Mouse (Mus musculus) CH12.LX (cell line): ENCODE results near the gene Lekr1. TPM values are rescaled to one million over a fixed set of nuclear protein-coding genes. Genes with fewer than 3 reads are reported as not detected.

ENCODE experiments used
- DNase-seq: peaks from one replicate; pipeline ENCODE4 v3.0.0-alpha.2; 2013; ENCODE audit errors: extremely low read depth
- H3K27ac ChIP-seq: 2 replicates; pipeline ENCODE4 v1.5.1; 2012; ENCODE audit warnings: low read depth, mild to moderate bottlenecking, control low read depth, moderate library complexity; ENCODE audit not compliant: insufficient read depth
- H3K27me3 ChIP-seq: replicated peaks from 2 replicates; pipeline ENCODE3; 2012; ENCODE audit warnings: inconsistent platforms
- H3K36me3 ChIP-seq, 2 experiments: replicated peaks in 1 of 2; 2 replicates each; pipeline versions ENCODE3 to v1.6.1; 2012; ENCODE audit warnings: inconsistent platforms in 1 of 2, low read length in 1 of 2, mild to moderate bottlenecking in 1 of 2, mixed read lengths in 1 of 2, moderate library complexity in 1 of 2; ENCODE audit not compliant: control insufficient read depth in 1 of 2, insufficient read depth in 1 of 2
- H3K4me1 ChIP-seq, 2 experiments: 2 replicates each; pipeline ENCODE4 v1.6.1; 2012; ENCODE audit warnings: inconsistent platforms in 1 of 2, moderate library complexity in 1 of 2; ENCODE audit not compliant: insufficient read depth in 2 of 2, control insufficient read depth in 1 of 2
- H3K4me2 ChIP-seq: 2 replicates; pipeline ENCODE4 v1.6.1; 2012; ENCODE audit warnings: low read depth, mild to moderate bottlenecking, control low read depth; ENCODE audit not compliant: poor library complexity, insufficient read depth, severe bottlenecking
- H3K4me3 ChIP-seq, 3 experiments: fragments of 150-350 bp in 1 of 3; sonication (generic) in 1 of 3; replicated peaks in 1 of 3; 2 replicates each; pipeline versions ENCODE3 to v1.5.1; 2011 to 2012; ENCODE audit warnings: low read depth in 2 of 3, low read length in 2 of 3, mild to moderate bottlenecking in 2 of 3, moderate library complexity in 2 of 3, control low read depth in 1 of 3, improper control_type of control experiment in 1 of 3, inconsistent platforms in 1 of 3, mixed read lengths in 1 of 3; ENCODE audit not compliant: poor library complexity in 1 of 3
- H3K79me2 ChIP-seq: replicated peaks from 2 replicates; pipeline ENCODE4 v1.6.1; 2012; ENCODE audit warnings: mild to moderate bottlenecking, moderate library complexity; ENCODE audit not compliant: control insufficient read depth, poor library complexity, insufficient read depth, severe bottlenecking; ENCODE audit errors: extremely low read depth
- H3K9ac ChIP-seq: 2 replicates; pipeline ENCODE4 v1.6.1; 2012; ENCODE audit warnings: low read depth, mild to moderate bottlenecking, control low read depth, moderate library complexity; ENCODE audit not compliant: insufficient read depth
- H3K9me3 ChIP-seq: replicated peaks from 2 replicates; pipeline ENCODE3; 2012; ENCODE audit warnings: low read length, inconsistent platforms, mixed read lengths
- CTCF ChIP-seq, 2 experiments: IDR thresholded peaks in 1 of 2; conservative IDR thresholded peaks in 1 of 2; 2 replicates each; pipeline ENCODE4 v1.5.1; 2011 to 2012; ENCODE audit warnings: low read depth in 2 of 2, low read length in 2 of 2, improper control_type of control experiment in 1 of 2, inconsistent platforms in 1 of 2, mild to moderate bottlenecking in 1 of 2, moderate library complexity in 1 of 2
- ETS1 ChIP-seq: conservative IDR thresholded peaks from 2 replicates; pipeline ENCODE4 v1.6.1; 2012; ENCODE audit warnings: low read depth, mild to moderate bottlenecking, inconsistent platforms, low read length, improper control_type of control experiment, moderate library complexity
- GABPA ChIP-seq: IDR thresholded peaks from 2 replicates; pipeline ENCODE4 v1.6.1; 2012; ENCODE audit warnings: low read depth, low read length, improper control_type of control experiment, inconsistent platforms; ENCODE audit not compliant: insufficient replicate concordance
- JUN ChIP-seq: IDR thresholded peaks from 2 replicates; pipeline ENCODE4 v1.6.1; 2011; ENCODE audit warnings: low read depth, mild to moderate bottlenecking, low read length, improper control_type of control experiment, moderate library complexity; ENCODE audit not compliant: insufficient read depth
- JUND ChIP-seq: conservative IDR thresholded peaks from 2 replicates; pipeline ENCODE4 v1.6.1; 2011; ENCODE audit warnings: low read depth, low read length, improper control_type of control experiment
- KAT2A ChIP-seq: IDR thresholded peaks from 2 replicates; pipeline ENCODE4 v1.6.1; 2012; ENCODE audit warnings: low read length, improper control_type of control experiment, inconsistent platforms; ENCODE audit not compliant: insufficient replicate concordance
- MAFK ChIP-seq: IDR thresholded peaks from 2 replicates; pipeline ENCODE4 v1.6.1; 2011; ENCODE audit warnings: low read length, improper control_type of control experiment; ENCODE audit not compliant: insufficient replicate concordance
- MEF2A ChIP-seq: IDR thresholded peaks from 2 replicates; pipeline ENCODE4 v1.6.1; 2014; ENCODE audit warnings: low read depth, mild to moderate bottlenecking, inconsistent platforms, low read length, improper control_type of control experiment, borderline replicate concordance
- MYC ChIP-seq: IDR thresholded peaks from 2 replicates; pipeline ENCODE4 v1.6.1; 2011; ENCODE audit warnings: low read depth, mild to moderate bottlenecking, improper control_type of control experiment, low read length
- NELFE ChIP-seq: IDR thresholded peaks from 2 replicates; pipeline ENCODE4 v1.6.1; 2011; ENCODE audit warnings: low read depth, low read length, improper control_type of control experiment
- NRF1 ChIP-seq: IDR thresholded peaks from 2 replicates; pipeline ENCODE4 v1.6.1; 2014; ENCODE audit warnings: low read depth, mild to moderate bottlenecking, inconsistent platforms, low read length, improper control_type of control experiment, moderate library complexity
- PAX5 ChIP-seq: IDR thresholded peaks from 2 replicates; pipeline ENCODE4 v1.6.1; 2012; ENCODE audit warnings: low read length, inconsistent platforms, mixed read lengths
- POLR2A ChIP-seq: IDR thresholded peaks from 2 replicates; pipeline ENCODE4 v1.6.1; 2011; ENCODE audit warnings: low read depth, mild to moderate bottlenecking, improper control_type of control experiment, low read length
- RCOR1 ChIP-seq: conservative IDR thresholded peaks from 2 replicates; pipeline ENCODE4 v1.6.1; 2012; ENCODE audit warnings: low read depth, mild to moderate bottlenecking, inconsistent platforms, low read length, improper control_type of control experiment
- SMC3 ChIP-seq: IDR thresholded peaks from 2 replicates; pipeline ENCODE4 v1.6.1; 2011; ENCODE audit warnings: low read depth, low read length, improper control_type of control experiment
- TBP ChIP-seq: conservative IDR thresholded peaks from 2 replicates; pipeline ENCODE4 v1.6.1; 2011; ENCODE audit warnings: low read depth, low read length, improper control_type of control experiment
- USF2 ChIP-seq: conservative IDR thresholded peaks from 2 replicates; pipeline ENCODE4 v1.6.1; 2011; ENCODE audit warnings: low read depth, low read length, improper control_type of control experiment
- ZKSCAN1 ChIP-seq: IDR thresholded peaks from 2 replicates; pipeline ENCODE4 v1.6.1; 2012; ENCODE audit warnings: low read depth, inconsistent platforms, low read length, improper control_type of control experiment, borderline replicate concordance
- dilution Hi-C: fragments of 300-500 bp; cut with MboI; formaldehyde crosslinking; loops from 2 replicates; pipeline ENCODE4 v1.14.3; 2020; ENCODE audit warnings: low sequenced_read_pairs; ENCODE audit not compliant: extremely low pct_unique_long_range_greater_than_20kb, extremely low pct_ligation_motif_present
- in situ Hi-C: fragments of 300-500 bp; cut with MboI; formaldehyde crosslinking; loops from 3 replicates; pipeline ENCODE4 v1.14.3; 2019; ENCODE audit warnings: low sequenced_read_pairs, low pct_ligation_motif_present, low pct_unique_long_range_greater_than_20kb, mixed read lengths
- polyA plus RNA-seq: library from polyadenylated mRNA; unstranded; fragments of >175 nt; gene quantifications from 2 replicates; pipeline ENCODE4 v1.2.1, GENCODE M21; 2012; ENCODE audit warnings: low read depth; ENCODE audit not compliant: insufficient read length
- total RNA-seq, 2 experiments: library from RNA; depleted of rRNA; stranded (reverse); fragments of 300-350 nt in 1 of 2; fragments of >200 nt in 1 of 2; gene quantifications; 2 replicates each; pipeline ENCODE4 v1.2.3; 2012 to 2014

Gene Lekr1
- total and polyA plus RNA-seq, 3 experiments = 0.17 to 1.4 (median 0.47) TPM

DNA sequence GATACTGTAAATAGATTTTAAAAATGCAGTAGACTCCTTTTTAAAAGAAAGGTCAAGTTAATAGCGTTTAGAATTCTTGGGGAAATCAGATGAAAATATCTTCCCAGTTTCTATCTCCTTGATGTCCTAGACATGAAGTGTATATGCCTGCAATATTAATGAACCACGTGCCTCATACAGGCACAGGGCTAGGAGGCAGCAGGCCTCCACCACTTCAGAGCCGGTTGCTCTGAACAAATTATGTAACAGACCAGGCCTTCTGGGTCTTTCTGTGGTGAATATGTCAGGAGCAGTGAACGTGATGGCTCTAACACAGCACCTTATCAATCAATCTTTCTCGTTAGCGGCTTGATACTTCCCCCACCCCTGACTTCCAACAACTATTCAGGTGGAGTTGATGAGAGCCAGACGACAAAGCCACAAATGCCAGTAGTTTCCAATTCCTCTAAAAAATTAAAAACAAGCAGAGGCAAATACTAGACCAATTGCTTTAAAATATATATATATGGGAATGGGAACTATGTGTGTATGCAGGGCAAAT is 164.0 kb downstream of the Lekr1 start:
- no peak overlapping the region for H3K4me2 ChIP-seq
- no peak for TF ChIP-seq JUN
- no peak for TF ChIP-seq ZKSCAN1
- TF ChIP-seq USF2 = no peak
- no peak for TF ChIP-seq MYC
- no peak for TF ChIP-seq SMC3
- no peaks in the 10 kb centered on the region for H3K27me3 ChIP-seq
- dilution Hi-C loops (no loop called here), in situ Hi-C loops (no loop called here)
- no peak overlapping the region for H3K9ac ChIP-seq
- no peak overlapping the region for H3K27ac ChIP-seq
- H3K9me3 ChIP-seq = no peaks in the 10 kb centered on the region
- DNase-seq = no peak
- no peak overlapping the region for H3K4me3 ChIP-seq
- no peaks in the 10 kb centered on the region for H3K36me3 ChIP-seq
- 0 out of 4 replicates have a peak, but pooled peaks cover 0 to 2% of the 10 kb centered on the region in 2 experiments for H3K4me1 ChIP-seq
- no peaks in the 10 kb centered on the region for H3K79me2 ChIP-seq

DNA sequence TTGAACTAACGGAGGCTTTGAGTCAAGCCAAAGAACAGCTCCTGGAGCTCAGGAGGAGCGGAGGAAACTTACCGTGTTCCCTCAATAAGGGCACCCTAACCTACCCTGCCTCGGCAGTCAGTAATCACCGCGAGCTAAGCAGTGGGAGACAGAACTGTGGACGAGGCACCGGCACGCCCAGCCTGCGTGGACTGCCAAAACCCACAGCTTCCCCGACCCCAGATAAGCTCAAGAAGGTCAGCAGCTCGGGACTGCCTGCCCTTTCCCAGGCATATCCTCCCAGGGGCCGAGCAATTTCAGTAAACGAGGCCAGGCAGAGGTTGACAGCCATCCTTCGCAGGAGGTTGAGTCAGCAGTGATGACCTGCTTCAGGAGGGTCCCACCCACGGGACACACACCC is 164.8 kb downstream of the Lekr1 start:
- Histone ChIP-seq H3K9ac (no peak overlapping the region), H3K9me3 (no peaks in the 10 kb centered on the region), H3K4me3 (no peak overlapping the region), H3K79me2 (no peaks in the 10 kb centered on the region), H3K36me3 (no peaks in the 10 kb centered on the region), H3K27me3 (no peaks in the 10 kb centered on the region), H3K4me1 (0 out of 4 replicates have a peak, but pooled peaks cover 0 to 2% of the 10 kb centered on the region in 2 experiments), H3K27ac (no peak overlapping the region), H3K4me2 (no peak overlapping the region)
- TF ChIP-seq KAT2A = no peak
- no peak for TF ChIP-seq POLR2A
- TF ChIP-seq NELFE = no peak
- TF ChIP-seq CTCF (conservative IDR thresholded peaks at IDR 0.05 in 1 of 2, IDR thresholded peaks at IDR 0.05 in 1 of 2; ENCODE audit: low read depth in 2 of 2, low read length in 2 of 2) = no peak
- TF ChIP-seq JUN = no peak
- no peak for TF ChIP-seq ETS1
- TF ChIP-seq SMC3 = no peak
- no peak for TF ChIP-seq PAX5
- in situ Hi-C loops (no loop called here), dilution Hi-C loops (no loop called here)
- DNase-seq = no peak

- Histone ChIP-seq H3K27me3 (no peaks in the 10 kb centered on the region), H3K79me2 (no peaks in the 10 kb centered on the region), H3K9ac (no peak overlapping the region), H3K9me3 (no peaks in the 10 kb centered on the region), H3K4me3 (no peak overlapping the region), H3K36me3 (no peaks in the 10 kb centered on the region), H3K4me1 (0 out of 4 replicates have a peak, but pooled peaks cover 0 to 2% of the 10 kb centered on the region in 2 experiments), H3K27ac (no peak overlapping the region), H3K4me2 (no peak overlapping the region)
- no peak for DNase-seq
- in situ Hi-C loops = no loop called here
- dilution Hi-C loops = no loop called here
- TF ChIP-seq MAFK = no peak
- no peak for TF ChIP-seq RCOR1
- no peak for TF ChIP-seq TBP
- no peak for TF ChIP-seq CTCF (conservative IDR thresholded peaks at IDR 0.05 in 1 of 2, IDR thresholded peaks at IDR 0.05 in 1 of 2; ENCODE audit: low read depth in 2 of 2, low read length in 2 of 2)
- TF ChIP-seq PAX5 = no peak
- no peak for TF ChIP-seq JUN
- no peak for TF ChIP-seq GABPA
- TF ChIP-seq MEF2A = no peak
- no peak for TF ChIP-seq JUND
- no peak for TF ChIP-seq MYC
- no peak for TF ChIP-seq NRF1
Measured at GRCm38 (mm10) chr3:65832398-65832797, 166.4 kb downstream of the Lekr1 start.
